Mouse (Mus musculus): Measurements from ENCODE around the gene Faxc. TPM values are rescaled to one million over a fixed set of nuclear protein-coding genes. Genes with fewer than 3 reads are reported as not detected.
A peak's percentile ranks its signal among the peaks of the same experiment; 100 is the strongest.

The Faxc gene
- 20.7 and 22.5 TPM in 2 replicates for polyA plus RNA-seq (2015; fragmentation: Nextera tagmentation; extraction: Ambion mirVana)

DNA sequence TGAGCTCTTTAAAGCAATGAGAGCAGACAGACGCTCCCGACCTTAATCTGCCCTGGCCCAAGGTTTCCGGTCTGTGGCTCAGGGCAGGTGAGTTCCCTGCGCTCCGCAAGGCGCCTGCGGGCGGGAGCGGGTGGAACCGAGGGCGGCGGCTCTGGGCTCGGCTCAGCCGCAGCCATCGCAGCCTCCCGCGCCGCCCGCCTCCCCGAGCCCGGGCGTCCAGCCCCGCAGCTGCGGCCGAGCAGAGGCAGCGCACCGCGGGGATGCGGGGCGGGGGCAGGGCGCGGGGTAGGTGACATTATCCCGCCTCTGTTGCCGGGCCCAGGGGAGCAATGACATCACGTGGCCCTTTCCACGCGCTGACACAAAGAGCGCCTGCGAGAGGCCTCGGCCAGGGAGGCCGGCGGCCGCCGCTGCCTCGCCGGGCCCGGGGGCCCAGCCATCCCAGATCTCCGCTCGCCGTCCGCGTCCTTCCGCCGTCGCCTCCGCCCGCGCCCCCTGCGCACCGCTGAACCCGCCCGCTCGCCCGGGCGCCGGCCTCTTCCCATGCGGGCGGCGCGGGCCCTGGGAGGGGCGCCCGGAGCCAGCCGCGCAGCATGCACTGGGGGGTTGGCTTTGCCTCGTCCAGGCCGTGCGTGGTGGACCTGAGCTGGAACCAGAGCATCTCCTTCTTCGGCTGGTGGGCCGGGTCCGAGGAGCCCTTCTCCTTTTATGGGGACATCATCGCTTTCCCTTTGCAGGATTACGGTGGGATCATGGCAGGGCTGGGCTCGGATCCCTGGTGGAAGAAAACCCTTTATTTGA lies at the start of gene Faxc:
TSS of gene Faxc (plus strand) at position 359 of the 801 bp plus-strand sequence.
- no peaks in the 10 kb centered on the region for H3K27me3 ChIP-seq (replicated peaks)
- H3K27ac ChIP-seq, result peak within 1 kb of the TSS; percentile 97
- no peaks in the 10 kb centered on the region for H3K9me3 ChIP-seq
- under 1% methylated on average over 83 of the region's 83 CpGs for WGBS
- H3K4me2 ChIP-seq, result peak within 1 kb of the TSS; percentile 68
- peak; percentile 90 for ATAC-seq (replicated peaks)
- peak within 1 kb of the TSS; percentile 72 for H3K4me3 ChIP-seq
- H3K4me1 ChIP-seq, result peaks cover 27% of the 10 kb centered on the region
- H3K9ac ChIP-seq, result peak within 1 kb of the TSS; percentile 95
- no peaks in the 10 kb centered on the region for H3K36me3 ChIP-seq (replicated peaks)

DNA sequence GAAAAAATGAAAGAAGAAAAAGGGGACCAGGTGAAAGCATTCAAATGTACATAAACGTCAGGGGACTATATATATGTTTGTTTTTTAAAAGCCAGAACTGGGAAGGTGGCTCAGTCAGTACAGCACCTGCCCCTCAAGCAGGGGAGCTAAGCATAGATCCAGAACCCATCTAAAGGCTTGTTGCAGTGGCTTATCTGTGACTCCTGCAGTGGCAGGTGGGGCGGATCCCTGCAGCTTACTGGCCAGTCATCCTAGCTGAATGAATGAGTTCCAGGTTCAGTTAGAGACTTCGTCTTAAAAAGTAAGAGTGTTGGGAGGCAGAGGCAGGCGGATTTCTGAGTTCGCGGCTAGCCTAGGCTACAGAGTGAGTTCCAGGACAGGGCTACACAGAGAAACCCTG lies 48.3 kb upstream of the Faxc start:
- Histone ChIP-seq H3K4me2 (no peak overlapping the region), H3K36me3 (replicated peaks) (no peaks in the 10 kb centered on the region), H3K27me3 (replicated peaks) (no peaks in the 10 kb centered on the region), H3K9me3 (no peaks in the 10 kb centered on the region), H3K4me3 (no peak overlapping the region), H3K27ac (no peak overlapping the region), H3K4me1 (peaks cover 5% of the 10 kb centered on the region; the same call in 1 of the 2 replicates), H3K9ac (no peak overlapping the region)
- WGBS, result 95% methylated on average over 6 of the region's 6 CpGs
- ATAC-seq (replicated peaks), result no peak

DNA sequence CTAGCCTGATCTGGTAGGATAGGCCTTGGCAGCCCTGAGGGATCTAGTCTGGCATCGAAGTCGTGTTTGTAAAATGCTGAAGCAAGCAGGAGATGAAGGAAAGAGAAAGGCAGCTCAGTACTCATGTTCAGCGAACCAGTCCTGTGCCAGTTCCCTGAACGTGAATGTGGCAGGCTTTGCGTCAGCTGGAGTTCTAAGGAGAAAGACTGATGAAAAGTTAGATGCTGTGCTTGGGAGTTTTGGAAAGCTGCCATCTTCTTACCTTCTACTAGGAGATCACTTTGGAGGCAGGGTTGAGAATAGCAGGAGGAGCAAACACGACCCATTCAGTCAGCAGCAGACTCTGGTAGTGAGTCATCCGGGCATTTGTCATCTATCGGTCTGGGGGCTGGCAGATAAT lies 45.3 kb upstream of the Faxc start:
- H3K4me1 ChIP-seq, result no peaks in the 10 kb centered on the region
- ATAC-seq (replicated peaks), result no peak
- H3K9ac ChIP-seq, result no peak overlapping the region
- H3K27me3 ChIP-seq (replicated peaks), result no peaks in the 10 kb centered on the region
- 89% methylated on average over 8 of the region's 8 CpGs for WGBS
- H3K4me2 ChIP-seq, result no peak overlapping the region
- H3K27ac ChIP-seq, result no peak overlapping the region
- H3K9me3 ChIP-seq, result no peaks in the 10 kb centered on the region
- H3K4me3 ChIP-seq, result no peak overlapping the region
- no peaks in the 10 kb centered on the region for H3K36me3 ChIP-seq (replicated peaks)

DNA sequence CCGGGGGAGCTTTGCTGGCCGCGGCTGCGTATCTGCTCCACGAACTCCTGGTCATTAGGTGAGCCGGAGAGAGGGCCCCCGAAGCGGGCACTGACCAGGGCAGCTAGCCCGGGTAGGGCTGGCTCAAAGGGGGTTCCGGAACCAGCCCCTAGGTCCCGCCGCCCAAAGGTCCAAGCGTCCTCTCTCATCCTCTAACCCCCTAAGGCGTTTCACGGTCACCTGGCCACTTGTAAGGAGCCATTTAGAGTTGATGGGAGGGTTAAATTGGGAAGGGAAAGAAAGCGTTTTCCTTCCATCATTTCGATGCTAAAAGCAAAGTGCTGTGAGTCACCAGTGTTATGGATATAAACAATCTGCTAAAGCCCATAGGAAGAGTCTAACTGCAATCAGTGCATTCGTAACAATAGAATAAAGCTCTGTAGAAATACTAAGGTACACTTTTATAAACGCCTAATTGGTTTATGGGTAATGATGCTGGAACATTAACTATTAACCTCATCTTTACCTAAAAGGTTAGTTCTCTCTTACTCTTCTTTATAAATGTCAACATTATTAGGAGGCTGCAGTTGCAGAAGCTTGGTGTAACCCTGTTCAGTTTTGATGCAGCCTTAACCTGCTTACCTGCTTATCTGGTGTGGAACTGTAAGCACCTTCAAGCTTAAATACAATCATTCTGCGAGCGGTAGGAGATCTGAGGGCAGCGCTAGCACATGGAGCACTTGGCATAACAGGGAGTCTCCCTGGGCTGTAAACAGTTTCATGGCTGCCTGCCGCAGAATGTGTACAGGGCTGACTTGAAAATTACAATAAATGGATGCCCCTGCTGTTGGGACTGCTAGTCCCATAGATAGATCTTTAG lies 872 bp downstream of the Faxc start:
- Histone ChIP-seq H3K36me3 (replicated peaks) (no peaks in the 10 kb centered on the region; the same call in 1 of the 2 replicates), H3K27me3 (replicated peaks) (no peaks in the 10 kb centered on the region), H3K4me1 (peaks cover 27% of the 10 kb centered on the region), H3K9me3 (no peaks in the 10 kb centered on the region), H3K27ac (peak overlapping the region; percentile 97), H3K4me3 (peak overlapping the region; percentile 72), H3K4me2 (peak overlapping the region; percentile 68), H3K9ac (peak overlapping the region; percentile 95)
- 5% methylated on average over 23 of the region's 23 CpGs for whole genome bisulfite sequencing
- peak; percentile 61 for ATAC-seq (replicated peaks)

DNA sequence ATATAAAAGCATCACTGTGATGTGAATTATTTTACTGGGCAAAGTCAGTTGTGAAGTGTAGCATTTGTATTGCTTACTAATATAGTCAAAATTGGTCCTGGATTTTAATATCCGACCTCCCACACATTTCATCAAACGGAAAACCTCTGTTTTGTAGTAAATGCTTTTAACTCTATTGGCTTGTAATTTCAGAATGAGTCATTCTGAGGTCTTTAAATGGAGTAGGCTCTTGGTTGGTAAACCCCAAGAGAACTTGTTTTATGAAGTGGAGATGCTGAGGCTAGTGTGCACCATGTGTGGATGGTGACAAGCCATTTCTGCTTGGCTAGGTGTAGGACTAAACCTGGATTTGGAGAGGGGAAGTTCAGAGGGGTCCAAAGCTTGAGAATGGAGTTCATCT lies 4.2 kb downstream of the Faxc start:
- H3K4me3 ChIP-seq, result no peak overlapping the region
- ATAC-seq (replicated peaks), result no peak
- H3K27ac ChIP-seq, result no peak overlapping the region
- H3K9ac ChIP-seq, result no peak overlapping the region
- H3K36me3 ChIP-seq (replicated peaks), result no peaks in the 10 kb centered on the region; the same call in 1 of the 2 replicates
- peaks cover 22% of the 10 kb centered on the region for H3K4me1 ChIP-seq
- no peaks in the 10 kb centered on the region for H3K9me3 ChIP-seq
- WGBS, result 96% methylated on average over 2 of the region's 2 CpGs
- H3K27me3 ChIP-seq (replicated peaks), result no peaks in the 10 kb centered on the region
- no peak overlapping the region for H3K4me2 ChIP-seq

DNA sequence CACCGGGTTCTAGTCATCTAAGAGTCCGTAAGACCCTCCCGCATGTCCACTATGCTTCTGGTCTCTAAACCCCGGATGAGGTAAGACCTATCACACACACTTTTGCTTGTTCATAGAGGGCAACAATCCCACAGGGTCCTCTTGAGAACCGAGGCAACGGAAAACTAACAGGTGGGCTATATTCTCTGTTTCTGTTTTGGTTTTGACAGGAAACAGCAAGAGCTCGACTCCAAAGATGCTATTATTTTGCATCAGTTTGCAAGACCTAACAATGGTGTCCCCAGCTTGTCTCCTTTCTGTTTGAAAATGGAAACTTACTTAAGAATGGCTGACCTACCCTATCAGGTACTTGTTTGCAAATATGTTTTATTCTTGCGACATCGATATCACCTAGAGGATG lies 5.3 kb downstream of the Faxc start:
- WGBS, result 95% methylated on average over 9 of the region's 9 CpGs
- Histone ChIP-seq H3K4me3 (no peak overlapping the region), H3K36me3 (replicated peaks) (no peaks in the 10 kb centered on the region; the same call in 1 of the 2 replicates), H3K4me2 (no peak overlapping the region), H3K4me1 (peaks cover 24% of the 10 kb centered on the region), H3K27ac (no peak overlapping the region), H3K27me3 (replicated peaks) (no peaks in the 10 kb centered on the region), H3K9me3 (no peaks in the 10 kb centered on the region), H3K9ac (no peak overlapping the region)
- ATAC-seq (replicated peaks), result no peak

DNA sequence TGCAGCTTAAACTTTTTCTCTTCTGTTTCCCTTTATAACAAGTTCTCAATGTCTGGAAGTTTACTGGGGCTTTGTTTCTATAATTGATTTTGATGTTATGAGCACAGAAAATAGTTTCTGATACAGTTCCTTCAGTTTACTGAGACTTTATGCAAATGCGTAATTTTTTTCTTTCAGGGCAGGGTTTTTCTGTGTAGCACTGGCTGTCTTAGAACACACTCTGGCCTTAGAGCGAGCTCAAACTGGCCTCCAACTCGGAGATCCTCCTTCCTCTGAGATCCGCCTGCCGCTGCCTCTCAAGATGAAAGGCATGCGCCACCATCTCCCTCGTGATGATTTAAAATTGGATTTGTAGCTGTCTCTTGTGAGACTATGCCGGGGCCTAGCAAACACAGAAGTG lies 6.8 kb downstream of the Faxc start:
- WGBS, result 82% methylated on average over 8 of the region's 8 CpGs
- ATAC-seq (replicated peaks), result no peak
- Histone ChIP-seq H3K9me3 (no peaks in the 10 kb centered on the region), H3K27me3 (replicated peaks) (no peaks in the 10 kb centered on the region), H3K9ac (no peak overlapping the region), H3K36me3 (replicated peaks) (no peaks in the 10 kb centered on the region; the same call in 1 of the 2 replicates), H3K4me3 (no peak overlapping the region), H3K4me2 (no peak overlapping the region), H3K4me1 (peaks cover 18% of the 10 kb centered on the region), H3K27ac (no peak overlapping the region)

DNA sequence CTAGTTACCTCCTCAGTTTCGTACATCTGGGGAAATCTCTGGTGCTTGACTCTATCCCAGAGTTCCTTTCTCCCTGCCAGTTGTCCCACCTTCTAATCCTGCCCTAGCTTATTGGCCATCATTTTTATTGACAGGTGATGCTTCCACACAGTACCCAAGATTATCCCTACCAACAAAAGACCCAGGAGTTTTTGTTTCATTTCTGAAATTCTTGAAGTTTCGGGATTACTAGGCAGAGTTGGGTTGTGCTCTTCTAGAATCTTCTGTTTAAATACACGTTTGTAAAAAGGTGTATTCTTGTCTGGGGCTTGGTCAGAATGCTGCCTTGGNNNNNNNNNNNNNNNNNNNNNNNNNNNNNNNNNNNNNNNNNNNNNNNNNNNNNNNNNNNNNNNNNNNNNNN lies 13.5 kb downstream of the Faxc start:
- no peak for ATAC-seq (replicated peaks)
- Histone ChIP-seq H3K9ac (no peak overlapping the region), H3K36me3 (replicated peaks) (peaks cover 15% of the 10 kb centered on the region), H3K4me2 (no peak overlapping the region), H3K9me3 (no peaks in the 10 kb centered on the region), H3K4me1 (peaks cover 3% of the 10 kb centered on the region; the same call in 1 of the 2 replicates), H3K4me3 (no peak overlapping the region), H3K27ac (no peak overlapping the region), H3K27me3 (replicated peaks) (no peaks in the 10 kb centered on the region)
- 89% methylated on average over 3 of the region's 3 CpGs for WGBS

DNA sequence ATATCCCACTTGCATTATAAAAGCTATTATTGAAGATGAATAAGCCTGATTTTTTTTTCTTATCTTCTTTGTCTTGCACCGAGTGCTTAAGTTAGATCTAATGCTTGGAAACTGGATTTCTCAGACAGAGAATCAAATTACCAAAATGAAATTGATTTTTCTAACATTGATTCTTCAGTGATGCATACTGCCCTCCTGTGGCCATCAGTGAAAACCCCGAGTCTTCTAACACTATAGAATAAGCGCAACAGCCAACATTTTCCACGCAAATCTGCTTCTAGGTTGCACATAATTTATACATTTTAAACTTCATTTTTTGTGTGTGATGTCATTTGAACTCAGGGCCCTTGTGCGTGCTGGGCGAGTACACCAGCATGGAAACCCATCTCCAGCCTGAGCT lies 20.3 kb downstream of the Faxc start:
- Histone ChIP-seq H3K4me1 (peaks cover 3% of the 10 kb centered on the region; the same call in 1 of the 2 replicates), H3K9me3 (no peaks in the 10 kb centered on the region), H3K36me3 (replicated peaks) (peaks cover 8% of the 10 kb centered on the region), H3K9ac (no peak overlapping the region), H3K27ac (no peak overlapping the region), H3K4me2 (no peak overlapping the region), H3K27me3 (replicated peaks) (no peaks in the 10 kb centered on the region), H3K4me3 (no peak overlapping the region)
- WGBS, result 35% methylated on average over 6 of the region's 6 CpGs
- ATAC-seq (replicated peaks), result peak; percentile 48; the same call in 1 of the 2 replicates

DNA sequence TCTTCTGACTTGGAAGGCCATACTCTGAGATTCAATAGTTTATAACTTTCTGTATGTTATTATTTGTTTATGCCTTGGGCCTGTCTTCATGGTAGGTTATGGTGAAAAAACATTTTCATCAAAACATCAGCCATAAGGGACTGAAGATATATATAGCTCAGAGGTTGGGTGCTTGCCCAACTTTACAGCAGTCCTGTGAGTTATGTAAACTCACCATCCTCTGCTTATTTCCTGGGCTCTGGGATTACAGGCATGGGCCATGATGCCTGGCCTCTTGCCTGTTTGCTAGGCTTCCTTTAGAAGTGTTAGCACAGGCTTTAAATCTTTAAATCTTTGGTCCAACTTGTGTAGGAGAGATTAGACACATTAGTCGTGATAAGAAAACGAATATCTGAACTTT lies 21.1 kb downstream of the Faxc start:
- no peak for ATAC-seq (replicated peaks)
- H3K9ac ChIP-seq, result no peak overlapping the region
- no peak overlapping the region for H3K4me2 ChIP-seq
- H3K4me3 ChIP-seq, result no peak overlapping the region
- whole genome bisulfite sequencing, result 88% methylated on average over 2 of the region's 2 CpGs
- H3K9me3 ChIP-seq, result no peaks in the 10 kb centered on the region
- H3K36me3 ChIP-seq (replicated peaks), result peaks cover 8% of the 10 kb centered on the region
- H3K4me1 ChIP-seq, result peaks cover 3% of the 10 kb centered on the region; the same call in 1 of the 2 replicates
- no peak overlapping the region for H3K27ac ChIP-seq
- H3K27me3 ChIP-seq (replicated peaks), result no peaks in the 10 kb centered on the region

DNA sequence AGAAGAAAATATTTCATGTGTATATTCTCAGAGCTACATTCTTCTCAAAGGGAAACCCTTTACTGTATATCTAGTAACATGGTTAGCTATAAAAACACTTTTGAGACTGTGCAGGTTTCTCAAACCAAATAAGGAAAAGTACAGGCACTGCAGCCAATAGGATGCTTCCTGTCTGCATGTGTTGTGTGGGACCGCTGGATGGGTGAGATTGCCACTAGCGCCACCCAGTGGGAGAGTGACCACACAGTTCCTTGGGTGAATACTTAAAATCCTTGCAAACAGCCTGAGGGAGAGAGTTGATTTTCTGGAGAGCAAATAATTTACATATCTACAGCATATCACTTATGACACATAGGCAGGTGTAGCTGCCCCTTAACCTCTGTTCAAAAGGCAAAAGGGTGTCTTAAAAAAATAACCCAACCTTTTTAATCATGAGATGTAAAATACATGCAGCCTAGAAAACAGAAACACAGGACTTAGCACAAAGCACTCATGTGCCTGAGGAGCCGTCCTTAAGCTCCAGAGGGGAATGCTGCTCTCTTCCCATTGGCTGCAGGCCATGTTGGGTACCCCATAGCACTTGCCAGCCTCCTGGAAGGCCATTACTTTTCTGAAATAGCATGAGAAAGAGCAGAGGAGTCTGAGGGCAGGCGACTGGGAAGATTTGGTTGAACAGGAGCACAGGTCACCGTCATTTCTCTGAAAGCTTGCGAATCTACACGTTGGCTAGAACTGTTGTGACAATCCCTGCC lies 26.6 kb downstream of the Faxc start:
- 61% methylated on average over 7 of the region's 7 CpGs for WGBS

DNA sequence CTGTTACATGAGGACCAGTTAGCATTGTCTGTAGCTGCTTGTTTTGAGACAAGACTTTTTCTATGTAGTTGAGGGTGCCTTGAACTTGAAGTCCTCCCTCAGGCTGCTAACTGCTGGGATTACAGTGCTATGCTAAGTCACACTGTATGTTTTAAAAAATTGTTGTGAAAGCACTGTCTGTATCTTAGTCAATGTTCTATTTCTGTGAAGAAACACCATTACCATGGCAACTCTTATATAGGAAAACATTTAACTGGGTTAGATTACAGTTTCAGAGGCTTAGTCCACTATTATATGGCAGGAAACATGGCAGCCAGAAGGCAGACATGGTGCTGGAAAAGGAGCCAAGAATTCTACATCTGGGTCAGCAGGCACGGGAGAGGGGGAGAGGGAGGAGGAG lies 40.8 kb downstream of the Faxc start:
- ATAC-seq (replicated peaks), result no peak
- WGBS, result 36% methylated on average over 1 of the region's 1 CpGs
- H3K9me3 ChIP-seq, result no peaks in the 10 kb centered on the region
- no peak overlapping the region for H3K27ac ChIP-seq
- H3K36me3 ChIP-seq (replicated peaks), result no peaks in the 10 kb centered on the region
- H3K4me3 ChIP-seq, result no peak overlapping the region
- H3K4me1 ChIP-seq, result no peaks in the 10 kb centered on the region
- H3K27me3 ChIP-seq (replicated peaks), result no peaks in the 10 kb centered on the region
- no peak overlapping the region for H3K9ac ChIP-seq
- H3K4me2 ChIP-seq, result no peak overlapping the region

More for the DNA sequence above, 26.6 kb downstream of the Faxc start:
- Histone ChIP-seq H3K4me2 (no peak overlapping the region), H3K4me3 (no peak overlapping the region), H3K27ac (no peak overlapping the region), H3K36me3 (replicated peaks) (no peaks in the 10 kb centered on the region; the same call in 1 of the 2 replicates), H3K4me1 (no peaks in the 10 kb centered on the region), H3K9me3 (no peaks in the 10 kb centered on the region), H3K9ac (no peak overlapping the region), H3K27me3 (replicated peaks) (no peaks in the 10 kb centered on the region)
- no peak for ATAC-seq (replicated peaks)

Data from midbrain, embryonic 15.5 days (tissue).